Mouse (Mus musculus) embryonic facial prominence, embryonic 15.5 days (tissue): ENCODE measurements around the gene Cradd. TPM values are rescaled to one million over a fixed set of nuclear protein-coding genes. Genes with fewer than 3 reads are reported as not detected.

ENCODE experiments used
- ATAC-seq: fragments of 200-750 bp; cut with Nextera tagmentation; 2 replicates; pipeline ENCODE4 v1.8.0; 2017; ENCODE audit warnings: low read depth, moderate TSS enrichment; ENCODE audit not compliant: insufficient number of reproducible peaks, low FRiP score, low TSS enrichment
- H3K27ac ChIP-seq: fragments of 300-500 bp; sonication (generic); replicated peaks from 2 replicates; pipeline ENCODE4 v1.5.1; 2015; ENCODE audit warnings: mild to moderate bottlenecking, inconsistent platforms
- H3K27me3 ChIP-seq: fragments of 300-500 bp; sonication (generic); 2 replicates; pipeline ENCODE4 v1.6.1; 2015; ENCODE audit warnings: inconsistent platforms
- H3K36me3 ChIP-seq: fragments of 300-500 bp; sonication (generic); 2 replicates; pipeline ENCODE4 v1.6.1; 2015; ENCODE audit warnings: mild to moderate bottlenecking, inconsistent platforms
- H3K4me1 ChIP-seq: fragments of 300-500 bp; sonication (generic); 2 replicates; pipeline ENCODE4 v1.6.1; 2015; ENCODE audit warnings: inconsistent platforms
- H3K4me2 ChIP-seq: fragments of 300-500 bp; sonication (generic); replicated peaks from 2 replicates; pipeline ENCODE4 v1.6.1; 2015; ENCODE audit warnings: mild to moderate bottlenecking, inconsistent platforms
- H3K4me3 ChIP-seq: fragments of 300-500 bp; sonication (generic); replicated peaks from 2 replicates; pipeline ENCODE4 v1.5.1; 2015; ENCODE audit warnings: mild to moderate bottlenecking, inconsistent platforms
- H3K9ac ChIP-seq: fragments of 300-500 bp; sonication (generic); 2 replicates; pipeline ENCODE4 v1.6.1; 2015; ENCODE audit warnings: inconsistent platforms
- H3K9me3 ChIP-seq: fragments of 300-500 bp; sonication (generic); replicated peaks from 2 replicates; pipeline ENCODE4 v1.6.1; 2016; ENCODE audit warnings: inconsistent platforms
- WGBS: fragments of 180-500 bp; shearing (Covaris S2); methylation state at CpG from one replicate; pipeline ENCODE4 v1.1.7; 2015; 5-methylcytosine and 5-hydroxymethylcytosine counted together
- polyA plus RNA-seq: library from polyadenylated mRNA; unstranded; fragments of >200 nt; fragmentation: Nextera tagmentation; extraction: Ambion mirVana; gene quantifications from 2 replicates; pipeline ENCODE4 v1.2.1, GENCODE M21; 2015

The Cradd gene
- polyA plus RNA-seq, 1 experiment from 2014 or later, result 11.1 TPM

DNA sequence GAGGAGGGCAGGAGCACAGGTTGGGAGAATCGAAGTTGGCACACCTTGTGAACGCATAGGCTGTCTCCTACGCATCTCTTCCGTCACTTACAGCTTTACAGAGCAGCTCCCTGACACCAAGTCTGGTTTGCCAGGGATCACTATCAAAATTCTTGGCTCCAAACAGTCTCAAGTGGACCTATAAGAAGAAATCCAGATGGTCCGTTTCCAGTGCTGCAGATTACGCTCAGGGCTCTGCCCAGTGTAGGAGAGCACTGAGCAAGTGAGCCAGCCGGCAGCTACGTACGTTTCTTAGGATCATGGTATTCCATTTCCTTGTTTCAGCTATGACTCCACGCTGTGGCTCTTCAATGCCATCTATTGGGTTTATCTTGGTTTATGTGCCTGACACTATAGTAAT lies 90.9 kb downstream of the Cradd start:
- Histone ChIP-seq H3K4me2 (no peak overlapping the region), H3K27ac (0 out of 2 replicates have a peak overlapping the region, but pooled peaks have one; percentile 11), H3K9ac (no peak overlapping the region), H3K27me3 (no peaks in the 10 kb centered on the region), H3K4me1 (peaks cover 7% of the 10 kb centered on the region; the same call in 1 of the 2 replicates), H3K4me3 (no peak overlapping the region), H3K9me3 (no peaks in the 10 kb centered on the region), H3K36me3 (no peaks in the 10 kb centered on the region)
- no peak for ATAC-seq
- 70% methylated on average over 10 of the region's 10 CpGs for whole genome bisulfite sequencing

DNA sequence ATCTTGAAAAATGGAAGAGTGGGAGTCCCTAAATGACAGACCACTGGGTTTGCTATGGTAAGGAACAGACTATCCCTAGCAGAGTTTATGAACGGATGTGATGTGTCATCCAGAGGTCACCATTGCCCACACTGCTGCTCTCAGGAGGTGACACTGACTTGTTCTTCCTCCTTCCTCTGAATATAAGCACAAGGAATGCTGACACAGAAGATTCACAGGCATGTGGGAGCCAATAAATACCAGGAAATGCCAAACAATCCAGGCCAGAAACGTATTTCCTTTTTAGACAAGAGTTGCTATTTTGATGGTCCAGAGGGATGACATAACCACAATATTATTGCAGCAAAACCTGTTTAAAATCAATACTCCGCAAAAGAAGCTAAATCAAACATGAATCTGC lies 91.4 kb downstream of the Cradd start:
- Histone ChIP-seq H3K4me3 (no peak overlapping the region), H3K27ac (0 out of 2 replicates have a peak overlapping the region, but pooled peaks have one; percentile 11), H3K9me3 (no peaks in the 10 kb centered on the region), H3K36me3 (no peaks in the 10 kb centered on the region), H3K27me3 (no peaks in the 10 kb centered on the region), H3K4me2 (no peak overlapping the region), H3K9ac (no peak overlapping the region), H3K4me1 (peaks cover 8% of the 10 kb centered on the region; the same call in 1 of the 2 replicates)
- ATAC-seq, result no peak
- WGBS, result 44% methylated on average over 3 of the region's 3 CpGs

DNA sequence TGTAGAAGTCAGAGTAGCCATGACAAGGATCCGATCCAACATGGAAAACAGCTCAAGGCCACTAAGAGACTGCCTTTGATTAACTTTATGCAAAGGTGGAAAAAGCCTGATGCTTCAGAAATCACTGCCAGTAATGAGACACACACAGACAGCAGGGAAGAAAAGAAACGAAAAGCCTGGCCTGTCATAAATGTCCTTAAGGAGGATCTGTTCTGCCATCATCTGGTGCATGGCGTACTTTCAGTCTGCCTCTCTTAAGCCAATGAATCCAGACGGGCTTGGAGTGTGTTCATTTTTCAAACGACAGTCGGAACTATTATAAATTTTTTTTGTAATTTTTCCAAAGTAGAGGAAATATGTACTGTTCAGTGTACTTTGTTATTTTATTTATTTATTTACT lies 95.7 kb downstream of the Cradd start:
- no peak overlapping the region for H3K9ac ChIP-seq
- no peak overlapping the region for H3K4me3 ChIP-seq
- no peak overlapping the region for H3K4me2 ChIP-seq
- 36% methylated on average over 6 of the region's 6 CpGs for WGBS
- no peak for ATAC-seq
- H3K27ac ChIP-seq, result no peak overlapping the region
- H3K4me1 ChIP-seq, result peaks cover 11% of the 10 kb centered on the region; the same call in 1 of the 2 replicates
- no peaks in the 10 kb centered on the region for H3K9me3 ChIP-seq
- no peaks in the 10 kb centered on the region for H3K27me3 ChIP-seq
- H3K36me3 ChIP-seq, result no peaks in the 10 kb centered on the region

- no peak for ATAC-seq
- H3K27ac ChIP-seq, result no peak overlapping the region
- H3K4me2 ChIP-seq, result no peak overlapping the region
- no peaks in the 10 kb centered on the region for H3K9me3 ChIP-seq
- no peak overlapping the region for H3K4me3 ChIP-seq
- H3K9ac ChIP-seq, result no peak overlapping the region
- H3K27me3 ChIP-seq, result no peaks in the 10 kb centered on the region
- peaks cover 6% of the 10 kb centered on the region; the same call in 1 of the 2 replicates for H3K4me1 ChIP-seq
- no peaks in the 10 kb centered on the region for H3K36me3 ChIP-seq
- WGBS, result 24% methylated on average over 1 of the region's 1 CpGs
Measured at GRCm38 (mm10) chr10:95227590-95227989, 96.3 kb downstream of the Cradd start.

DNA sequence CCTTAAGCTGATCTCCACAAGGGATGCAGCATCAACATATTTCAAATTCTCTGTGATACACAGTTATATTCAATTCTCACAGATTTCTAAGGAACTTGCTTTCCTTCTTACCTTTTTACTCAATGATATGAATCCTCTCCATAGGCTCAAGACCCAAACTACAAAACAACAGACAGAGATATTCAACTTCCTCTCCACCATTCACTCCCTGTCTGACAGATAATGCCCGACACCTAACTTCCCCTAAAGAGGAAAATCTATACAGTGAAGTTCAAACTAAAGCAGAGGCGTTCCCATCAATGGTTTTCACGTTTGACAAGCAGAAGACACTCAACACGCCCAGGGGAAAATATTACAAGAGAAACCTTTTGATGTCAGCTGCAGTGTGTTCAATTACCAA lies 97.2 kb downstream of the Cradd start:
- Histone ChIP-seq H3K27ac (no peak overlapping the region), H3K4me1 (0 out of 2 replicates have a peak, but pooled peaks cover 5% of the 10 kb centered on the region), H3K27me3 (no peaks in the 10 kb centered on the region), H3K9me3 (no peaks in the 10 kb centered on the region), H3K4me3 (no peak overlapping the region), H3K4me2 (no peak overlapping the region), H3K9ac (no peak overlapping the region), H3K36me3 (no peaks in the 10 kb centered on the region)
- no peak for ATAC-seq
- WGBS, result 61% methylated on average over 4 of the region's 4 CpGs

DNA sequence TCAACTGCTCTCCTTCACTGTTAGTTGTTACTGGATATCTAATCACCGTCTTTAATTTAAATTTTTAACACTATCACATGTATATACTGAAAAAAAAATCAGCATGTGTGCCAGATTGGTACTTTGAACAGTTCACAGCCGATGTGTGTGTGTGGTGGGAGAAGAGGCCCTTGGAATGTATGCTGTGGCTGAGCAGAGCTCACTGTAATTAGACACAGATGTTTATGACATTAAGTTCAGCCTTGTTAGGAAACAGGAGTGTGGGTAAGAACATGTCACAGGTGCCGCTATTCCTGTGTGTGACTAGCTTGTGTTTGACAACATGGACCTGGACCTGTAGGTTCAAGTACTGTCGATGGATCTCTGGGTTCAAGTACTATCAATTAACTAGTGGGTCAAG lies 98.9 kb downstream of the Cradd start:
- Histone ChIP-seq H3K36me3 (no peaks in the 10 kb centered on the region), H3K9ac (no peak overlapping the region), H3K4me3 (no peak overlapping the region), H3K4me1 (0 out of 2 replicates have a peak, but pooled peaks cover 5% of the 10 kb centered on the region), H3K9me3 (no peaks in the 10 kb centered on the region), H3K27ac (no peak overlapping the region), H3K27me3 (no peaks in the 10 kb centered on the region), H3K4me2 (no peak overlapping the region)
- WGBS, result 40% methylated on average over 4 of the region's 4 CpGs
- ATAC-seq, result no peak

DNA sequence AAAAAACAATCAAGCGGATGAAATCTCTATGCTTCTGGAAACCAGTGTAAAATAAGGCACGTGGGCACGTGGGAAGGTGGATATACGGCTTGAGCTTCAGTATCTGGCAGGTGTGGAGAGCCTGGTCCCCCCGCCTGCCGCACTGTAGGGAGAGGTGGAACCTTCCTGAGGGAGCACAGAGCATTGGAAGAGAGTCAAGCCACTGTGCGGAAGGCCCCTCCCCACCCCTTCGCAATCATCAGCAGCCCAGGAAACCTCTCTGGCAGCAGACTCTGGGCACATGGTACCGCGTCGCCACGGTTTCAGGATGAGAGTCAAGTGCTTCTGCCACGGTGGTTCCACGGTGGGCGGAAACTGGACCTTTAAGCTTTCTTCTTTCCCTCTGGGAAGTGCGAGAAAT lies 100.7 kb downstream of the Cradd start:
- no peak for ATAC-seq
- no peak overlapping the region for H3K4me3 ChIP-seq
- H3K9me3 ChIP-seq, result no peaks in the 10 kb centered on the region
- H3K27ac ChIP-seq, result no peak overlapping the region
- no peaks in the 10 kb centered on the region for H3K27me3 ChIP-seq
- H3K4me2 ChIP-seq, result no peak overlapping the region
- H3K9ac ChIP-seq, result no peak overlapping the region
- WGBS, result 78% methylated on average over 16 of the region's 16 CpGs
- H3K36me3 ChIP-seq, result no peaks in the 10 kb centered on the region
- 0 out of 2 replicates have a peak, but pooled peaks cover 5% of the 10 kb centered on the region for H3K4me1 ChIP-seq

DNA sequence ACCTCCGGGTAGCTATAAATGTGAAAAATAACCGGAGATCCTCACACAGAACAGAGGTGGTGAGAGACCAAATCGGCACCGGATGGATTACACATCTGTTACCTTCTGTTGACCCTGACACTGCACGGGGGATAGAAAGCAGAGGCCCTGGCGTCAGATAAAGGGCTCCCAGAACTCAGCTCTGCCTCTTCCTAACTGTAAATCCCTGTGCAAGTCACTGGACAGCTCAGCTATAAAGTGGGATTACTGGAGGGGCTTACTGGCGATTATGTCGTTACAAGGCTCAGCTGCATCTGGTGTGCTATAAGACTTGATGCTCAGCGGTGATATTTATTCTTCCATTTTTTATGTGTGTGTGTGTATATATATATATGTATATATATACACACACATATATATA lies 102.0 kb downstream of the Cradd start:
- H3K27ac ChIP-seq, result no peak overlapping the region
- H3K4me3 ChIP-seq, result no peak overlapping the region
- no peaks in the 10 kb centered on the region for H3K9me3 ChIP-seq
- H3K4me1 ChIP-seq, result no peaks in the 10 kb centered on the region
- H3K9ac ChIP-seq, result no peak overlapping the region
- H3K36me3 ChIP-seq, result no peaks in the 10 kb centered on the region
- ATAC-seq, result no peak
- H3K27me3 ChIP-seq, result no peaks in the 10 kb centered on the region
- 62% methylated on average over 9 of the region's 9 CpGs for WGBS
- H3K4me2 ChIP-seq, result no peak overlapping the region

DNA sequence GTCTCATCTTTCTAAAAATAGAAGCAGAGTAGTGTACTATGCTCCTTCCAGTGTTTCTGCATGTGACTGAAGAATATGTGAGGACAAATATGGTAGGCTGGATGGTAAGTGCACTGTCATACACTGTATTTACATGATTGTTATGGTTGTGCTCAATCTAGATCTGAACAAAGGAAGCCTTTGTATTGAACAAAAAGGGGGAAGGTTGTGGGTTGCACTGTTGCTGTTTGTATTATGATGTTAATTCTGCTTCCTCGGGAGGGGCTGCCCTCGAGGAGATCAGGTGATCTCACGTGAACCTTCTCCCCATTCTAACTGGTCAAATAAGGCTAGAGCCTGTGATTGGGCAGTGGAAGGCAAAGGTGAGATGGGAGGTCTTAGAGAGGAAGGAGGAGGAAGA lies 103.4 kb downstream of the Cradd start:
- Histone ChIP-seq H3K9ac (no peak overlapping the region), H3K4me1 (no peaks in the 10 kb centered on the region), H3K4me2 (no peak overlapping the region), H3K4me3 (no peak overlapping the region), H3K36me3 (no peaks in the 10 kb centered on the region), H3K9me3 (no peaks in the 10 kb centered on the region), H3K27me3 (no peaks in the 10 kb centered on the region), H3K27ac (no peak overlapping the region)
- WGBS, result 76% methylated on average over 3 of the region's 3 CpGs
- no peak for ATAC-seq

DNA sequence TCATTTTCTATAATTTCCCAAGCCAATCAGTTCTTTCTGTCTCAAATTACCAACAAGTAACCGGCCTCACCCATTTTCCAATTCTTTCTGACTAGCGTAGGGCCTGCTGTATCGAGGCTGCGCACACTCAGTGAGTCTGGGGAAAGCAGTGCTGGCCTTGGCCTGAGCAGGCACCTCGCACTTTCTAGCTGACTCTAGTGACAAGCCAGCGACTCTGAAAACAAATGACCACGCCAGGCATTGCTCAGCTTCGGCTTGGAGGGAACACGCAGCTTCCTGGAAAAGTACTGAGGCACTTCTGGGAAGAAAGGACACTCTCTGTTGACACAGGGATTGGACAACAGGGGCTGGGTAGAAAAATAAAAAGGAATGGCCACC lies 105.3 kb downstream of the Cradd start:
- Histone ChIP-seq H3K36me3 (no peaks in the 10 kb centered on the region), H3K27me3 (no peaks in the 10 kb centered on the region), H3K4me2 (no peak overlapping the region), H3K4me1 (peaks cover 1% of the 10 kb centered on the region; the same call in 1 of the 2 replicates), H3K9ac (no peak overlapping the region), H3K27ac (no peak overlapping the region), H3K4me3 (no peak overlapping the region), H3K9me3 (no peaks in the 10 kb centered on the region)
- 66% methylated on average over 9 of the region's 9 CpGs for WGBS
- ATAC-seq, result no peak

GRCm38 (mm10) chr10:95217956-95218682 lies 105.8 kb downstream of the Cradd start:
- no peak overlapping the region for H3K9ac ChIP-seq
- no peak overlapping the region for H3K4me2 ChIP-seq

GRCm38 (mm10) chr10:95215324-95215723 lies 108.6 kb downstream of the Cradd start:
- whole genome bisulfite sequencing, result 95% methylated on average over 15 of the region's 15 CpGs
- Histone ChIP-seq H3K9me3 (no peaks in the 10 kb centered on the region), H3K4me2 (no peak overlapping the region), H3K4me1 (peaks cover 29% of the 10 kb centered on the region), H3K27me3 (no peaks in the 10 kb centered on the region), H3K27ac (no peak overlapping the region), H3K9ac (no peak overlapping the region), H3K36me3 (no peaks in the 10 kb centered on the region), H3K4me3 (no peak overlapping the region)
- no peak for ATAC-seq

More at GRCm38 (mm10) chr10:95217956-95218682, 105.8 kb downstream of the Cradd start:
- no peak for ATAC-seq
- WGBS, result 54% methylated on average over 18 of the region's 18 CpGs
- Histone ChIP-seq H3K4me3 (no peak overlapping the region), H3K4me1 (peaks cover 7% of the 10 kb centered on the region), H3K36me3 (no peaks in the 10 kb centered on the region), H3K27me3 (no peaks in the 10 kb centered on the region), H3K27ac (no peak overlapping the region), H3K9me3 (no peaks in the 10 kb centered on the region)
